Mouse (Mus musculus) thymus, adult 2 months (tissue): ENCODE results near the gene Prm1. TPM values are rescaled to one million over a fixed set of nuclear protein-coding genes. Genes with fewer than 3 reads are reported as not detected.
"Not testable (repeated sequence)": the region's sequence is repeated elsewhere in the genome, so short reads cannot be mapped to it uniquely, and the experiment has no call there.

ENCODE experiments used
- DNase-seq: peaks from one replicate; pipeline ENCODE4 v3.0.0; 2021
- H3K27ac ChIP-seq: fragments of 200-500 bp; 2 replicates; pipeline ENCODE4 v1.5.1; 2012; ENCODE audit warnings: low read length, control low read depth; ENCODE audit not compliant: control insufficient read depth, insufficient read depth
- H3K27me3 ChIP-seq: fragments of 200-500 bp; 2 replicates; pipeline ENCODE4 v1.6.1; 2012; ENCODE audit warnings: mild to moderate bottlenecking, low read length, moderate library complexity, mixed read lengths; ENCODE audit not compliant: control insufficient read depth, insufficient read depth
- H3K36me3 ChIP-seq: fragments of 200-500 bp; 2 replicates; pipeline ENCODE4 v1.6.1; 2012; ENCODE audit warnings: mild to moderate bottlenecking, low read length, moderate library complexity; ENCODE audit not compliant: control insufficient read depth, insufficient read depth
- H3K4me1 ChIP-seq: fragments of 200-500 bp; replicated peaks from 2 replicates; pipeline ENCODE4 v1.6.1; 2012; ENCODE audit warnings: low read length; ENCODE audit not compliant: control insufficient read depth, insufficient read depth
- H3K4me3 ChIP-seq: fragments of 200-500 bp; 2 replicates; pipeline ENCODE4 v1.5.1; 2012; ENCODE audit warnings: mild to moderate bottlenecking, low read length, control low read depth, moderate library complexity; ENCODE audit not compliant: control insufficient read depth, insufficient read depth
- CTCF ChIP-seq: fragments of 200-500 bp; IDR thresholded peaks from 2 replicates; pipeline ENCODE4 v1.5.1; 2012; ENCODE audit warnings: mild to moderate bottlenecking, control low read depth, low read length, moderate library complexity, borderline replicate concordance; ENCODE audit not compliant: control insufficient read depth, poor library complexity, insufficient read depth; ENCODE audit errors: extremely low read depth
- POLR2A ChIP-seq: fragments of 200-500 bp; IDR thresholded peaks from 2 replicates; pipeline ENCODE4 v1.6.1; 2012; ENCODE audit warnings: mild to moderate bottlenecking, low read length, control low read depth, moderate library complexity; ENCODE audit not compliant: control insufficient read depth, poor library complexity, insufficient read depth; ENCODE audit errors: extremely low read depth
- WGBS: fragments of 180-500 bp; shearing (Covaris S2); methylation state at CpG from one replicate; pipeline ENCODE4 v1.1.7; 2018; 5-methylcytosine and 5-hydroxymethylcytosine counted together
- polyA plus RNA-seq: library from polyadenylated mRNA; depleted of rRNA; stranded (reverse); fragments of >200 nt; gene quantifications from 2 replicates; pipeline ENCODE4 v1.2.3, GENCODE M21; 2012; rRNA removed

The Prm1 gene
- polyA plus RNA-seq: 0.96 and 6.1 TPM in 2 replicates

DNA sequence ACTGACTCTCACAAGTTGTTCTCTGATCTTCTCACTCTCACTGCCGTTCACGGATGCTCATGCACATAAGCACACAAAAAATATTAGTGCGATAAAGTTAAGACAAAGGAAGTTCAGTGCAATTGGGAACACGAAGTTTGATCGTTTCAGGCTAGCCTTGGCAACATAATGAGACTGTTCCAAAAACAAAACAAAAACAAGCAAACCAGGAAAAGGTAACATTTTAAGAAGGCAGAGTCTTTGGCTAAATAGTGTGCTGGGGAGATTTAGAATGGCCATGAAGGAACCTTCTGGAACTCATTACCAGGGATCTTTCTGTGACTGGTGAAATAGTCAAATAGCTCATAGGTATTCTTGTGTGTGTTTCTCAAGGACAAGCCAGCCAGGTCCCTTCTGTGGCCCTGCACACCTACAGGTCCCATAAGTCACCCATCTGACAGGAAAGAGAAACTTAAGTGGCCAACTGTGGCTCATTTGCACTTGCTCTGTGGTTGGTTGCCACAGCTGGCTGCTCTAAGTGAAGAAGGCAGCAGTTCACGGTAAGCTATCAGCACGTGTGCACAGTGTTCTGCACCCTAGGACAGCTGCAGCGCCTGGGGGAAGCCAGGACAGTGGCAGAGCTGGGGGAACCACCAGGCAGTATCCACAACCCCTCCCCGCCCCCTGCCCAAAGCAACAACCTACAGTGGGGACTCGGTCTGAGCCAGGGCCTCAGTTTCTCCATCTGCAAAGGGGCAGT, at the start of gene Prm1:
Gene Prm1 (minus strand): TSS at position 51 of the 739 bp plus-strand sequence.
- 48% methylated on average over 10 of the region's 10 CpGs for WGBS

DNA sequence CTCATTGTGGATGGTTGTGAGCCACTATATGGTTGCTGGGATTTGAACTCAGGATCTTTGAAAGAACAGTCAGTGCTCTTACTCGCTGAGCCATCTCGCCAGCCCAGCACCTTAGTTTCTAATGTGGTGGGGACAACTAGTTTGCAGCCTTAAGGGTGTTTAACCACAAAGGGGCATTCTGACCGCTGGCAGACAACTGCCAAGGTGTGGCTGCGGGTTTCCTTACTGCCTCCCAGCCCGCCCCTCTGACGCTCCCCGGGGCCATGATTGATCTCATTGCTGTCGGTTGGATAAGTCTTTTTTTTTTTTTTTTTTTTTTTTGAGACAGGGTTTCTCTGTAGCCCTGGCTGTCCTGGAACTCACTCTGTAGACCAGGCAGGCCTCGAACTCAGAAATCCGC, 46.6 kb upstream of the Prm1 start:
- 58% methylated on average over 10 of the region's 10 CpGs for WGBS

More for the DNA sequence above, at the start of gene Prm1:
- Histone ChIP-seq H3K4me1 (peaks cover 37% of the 10 kb centered on the region), H3K36me3 (no peaks in the 10 kb centered on the region), H3K27me3 (no peaks in the 10 kb centered on the region), H3K27ac (peak within 1 kb of the TSS; percentile 85), H3K4me3 (no peak within 1 kb of the TSS)
- TF ChIP-seq CTCF (no peak), POLR2A (peak; percentile 17; the same call in 1 of the 2 replicates)
- DNase-seq: peak; percentile 74

DNA sequence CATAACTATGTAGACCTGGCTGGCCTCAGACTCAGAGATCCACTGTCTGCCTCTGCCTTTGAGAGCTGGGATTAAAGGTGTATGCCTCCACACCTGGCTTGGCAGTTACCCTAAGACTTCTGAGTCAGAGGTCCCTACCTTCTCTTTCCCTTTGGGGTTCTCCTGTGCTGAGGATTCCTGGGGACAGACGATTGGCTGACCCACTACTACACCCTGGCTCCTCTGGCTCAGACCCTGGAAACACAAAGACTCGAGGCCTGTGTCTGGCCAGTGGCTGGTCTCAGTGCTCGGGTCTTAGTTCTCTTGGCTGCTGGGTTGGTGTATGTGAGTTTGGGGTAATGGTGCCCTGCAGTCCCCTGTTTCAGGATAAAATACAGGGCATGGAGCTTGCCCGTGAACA, 45.3 kb upstream of the Prm1 start:
- H3K4me3 ChIP-seq: no peak overlapping the region
- peaks cover 27% of the 10 kb centered on the region for H3K4me1 ChIP-seq
- DNase-seq: no peak
- H3K27ac ChIP-seq: no peak overlapping the region
- no peaks in the 10 kb centered on the region for H3K27me3 ChIP-seq
- 90% methylated on average over 4 of the region's 4 CpGs for WGBS
- H3K36me3 ChIP-seq: no peaks in the 10 kb centered on the region
- no peak for TF ChIP-seq CTCF
- TF ChIP-seq POLR2A: no peak

More for the DNA sequence above, 46.6 kb upstream of the Prm1 start:
- H3K4me3 ChIP-seq, H3K27ac ChIP-seq, H3K27me3 ChIP-seq, DNase-seq, H3K36me3 ChIP-seq: not testable (repeated sequence)
- H3K4me1 ChIP-seq: peaks cover 19% of the 10 kb centered on the region

DNA sequence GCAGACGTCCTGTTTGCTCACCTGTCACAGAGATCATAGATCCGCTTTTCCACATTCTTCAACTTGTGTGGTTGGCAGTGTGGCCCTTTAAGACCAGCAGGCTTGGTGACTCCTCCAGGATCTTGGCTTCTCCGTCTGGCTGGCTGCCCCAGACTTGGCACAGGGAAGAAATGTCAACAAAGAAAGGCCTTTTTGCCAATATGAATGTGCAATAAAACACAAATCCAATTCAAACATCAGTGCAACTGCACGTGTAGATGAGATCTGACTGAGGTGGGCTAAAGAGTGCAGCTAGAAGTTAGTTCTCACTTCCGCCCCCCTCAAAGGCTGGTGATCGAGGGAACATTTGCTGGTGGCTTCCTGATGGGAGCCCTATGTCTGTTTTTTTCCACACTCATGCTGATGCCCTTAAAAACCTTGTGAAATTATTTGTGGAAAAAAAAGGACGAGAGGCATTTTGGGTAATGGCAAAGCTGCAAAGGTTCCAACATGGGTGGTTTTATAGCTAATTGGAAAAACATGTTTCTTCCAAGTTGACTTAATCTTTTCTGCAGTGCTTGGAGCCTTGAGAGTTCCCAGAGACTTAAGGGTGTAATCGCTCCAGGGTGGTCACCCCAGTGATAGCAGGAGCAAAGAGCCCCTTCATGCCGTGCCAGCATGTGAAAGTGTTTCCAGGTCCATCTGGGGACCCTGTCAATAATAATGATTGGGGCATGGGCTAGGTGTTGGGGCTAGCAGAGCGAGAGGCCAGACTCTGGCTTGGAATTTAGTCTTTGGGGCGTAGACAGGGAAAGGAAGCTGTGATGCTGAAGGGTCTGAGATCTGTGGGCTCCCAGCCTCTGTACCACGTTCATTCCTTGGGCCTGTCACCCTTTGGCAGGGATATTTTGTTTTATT, 44.6 kb upstream of the Prm1 start:
- no peak for DNase-seq
- 74% methylated on average over 12 of the region's 12 CpGs for WGBS

DNA sequence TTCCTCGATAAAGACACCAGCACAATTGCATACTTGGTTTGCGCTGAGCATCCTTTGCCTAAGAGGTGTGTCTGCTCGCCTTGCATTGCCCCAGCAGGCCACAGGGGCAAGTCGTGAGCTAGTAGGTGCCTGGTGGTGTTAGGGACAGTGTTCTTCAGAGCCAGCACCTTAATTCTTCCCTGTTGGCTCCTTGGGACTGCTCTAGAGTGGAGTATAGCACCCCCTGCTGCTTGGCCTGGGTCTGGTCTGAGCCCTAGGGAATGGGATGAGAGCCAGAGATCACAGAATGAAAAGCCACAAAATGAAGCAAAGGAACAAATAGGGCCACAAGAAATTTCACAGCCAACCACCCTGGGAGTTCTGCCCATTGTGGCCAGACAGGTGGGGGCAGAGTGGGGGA, 40.9 kb upstream of the Prm1 start:
- Histone ChIP-seq H3K36me3 (no peaks in the 10 kb centered on the region), H3K27me3 (no peaks in the 10 kb centered on the region), H3K27ac (no peak overlapping the region; the same call in 1 of the 2 replicates), H3K4me1 (peaks cover 56% of the 10 kb centered on the region), H3K4me3 (no peak overlapping the region)
- 59% methylated on average over 4 of the region's 4 CpGs for WGBS
- TF ChIP-seq POLR2A (no peak), CTCF (peak; percentile 75; the same call in 1 of the 2 replicates)
- peak; percentile 84 for DNase-seq

More for the DNA sequence above, 44.6 kb upstream of the Prm1 start:
- TF ChIP-seq POLR2A: no peak
- TF ChIP-seq CTCF: no peak
- Histone ChIP-seq H3K27me3 (no peaks in the 10 kb centered on the region), H3K36me3 (no peaks in the 10 kb centered on the region), H3K27ac (no peak overlapping the region), H3K4me3 (no peak overlapping the region), H3K4me1 (peaks cover 34% of the 10 kb centered on the region)

DNA sequence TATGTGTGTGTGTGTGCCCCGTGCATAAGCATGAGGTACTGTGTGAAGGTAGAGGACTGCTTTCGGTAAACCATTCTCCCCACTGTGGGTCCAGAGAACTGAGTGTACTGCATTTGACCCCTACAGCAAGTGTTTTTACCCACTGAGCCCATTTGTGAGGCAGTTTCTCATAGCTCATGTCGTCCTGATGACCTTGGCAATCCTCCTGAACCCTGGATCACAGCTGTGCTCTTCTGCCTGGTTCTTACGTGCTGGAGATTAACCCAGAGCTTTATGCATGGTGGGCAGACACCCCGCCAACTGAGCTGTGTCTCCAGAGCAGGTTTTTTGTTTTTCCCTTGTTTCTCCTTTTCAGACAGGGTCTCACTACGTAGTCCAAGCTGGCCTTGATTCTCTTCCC, 40.3 kb upstream of the Prm1 start:
- Histone ChIP-seq H3K4me3 (no peak overlapping the region), H3K27ac (no peak overlapping the region; the same call in 1 of the 2 replicates), H3K4me1 (peaks cover 61% of the 10 kb centered on the region), H3K27me3 (no peaks in the 10 kb centered on the region), H3K36me3 (no peaks in the 10 kb centered on the region)
- DNase-seq: no peak
- TF ChIP-seq CTCF (no peak), POLR2A (no peak)
- whole genome bisulfite sequencing: 95% methylated on average over 6 of the region's 6 CpGs
